Mouse (Mus musculus) CH12.LX (cell line): ENCODE results near the gene Dync2h1. TPM values are rescaled to one million over a fixed set of nuclear protein-coding genes. Genes with fewer than 3 reads are reported as not detected.

Experiments
- DNase-seq: peaks from one replicate; pipeline ENCODE4 v3.0.0-alpha.2; 2013; ENCODE audit errors: extremely low read depth
- H3K27ac ChIP-seq: 2 replicates; pipeline ENCODE4 v1.5.1; 2012; ENCODE audit warnings: low read depth, mild to moderate bottlenecking, control low read depth, moderate library complexity; ENCODE audit not compliant: insufficient read depth
- H3K27me3 ChIP-seq: replicated peaks from 2 replicates; pipeline ENCODE3; 2012; ENCODE audit warnings: inconsistent platforms
- H3K36me3 ChIP-seq, 2 experiments: replicated peaks in 1 of 2; 2 replicates each; pipeline versions ENCODE3 to v1.6.1; 2012; ENCODE audit warnings: inconsistent platforms in 1 of 2, low read length in 1 of 2, mild to moderate bottlenecking in 1 of 2, mixed read lengths in 1 of 2, moderate library complexity in 1 of 2; ENCODE audit not compliant: control insufficient read depth in 1 of 2, insufficient read depth in 1 of 2
- H3K4me1 ChIP-seq, 2 experiments: 2 replicates each; pipeline ENCODE4 v1.6.1; 2012; ENCODE audit warnings: inconsistent platforms in 1 of 2, moderate library complexity in 1 of 2; ENCODE audit not compliant: insufficient read depth in 2 of 2, control insufficient read depth in 1 of 2
- H3K4me2 ChIP-seq: 2 replicates; pipeline ENCODE4 v1.6.1; 2012; ENCODE audit warnings: low read depth, mild to moderate bottlenecking, control low read depth; ENCODE audit not compliant: poor library complexity, insufficient read depth, severe bottlenecking
- H3K4me3 ChIP-seq, 3 experiments: fragments of 150-350 bp in 1 of 3; sonication (generic) in 1 of 3; replicated peaks in 1 of 3; 2 replicates each; pipeline versions ENCODE3 to v1.5.1; 2011 to 2012; ENCODE audit warnings: low read depth in 2 of 3, low read length in 2 of 3, mild to moderate bottlenecking in 2 of 3, moderate library complexity in 2 of 3, control low read depth in 1 of 3, improper control_type of control experiment in 1 of 3, inconsistent platforms in 1 of 3, mixed read lengths in 1 of 3; ENCODE audit not compliant: poor library complexity in 1 of 3
- H3K79me2 ChIP-seq: replicated peaks from 2 replicates; pipeline ENCODE4 v1.6.1; 2012; ENCODE audit warnings: mild to moderate bottlenecking, moderate library complexity; ENCODE audit not compliant: control insufficient read depth, poor library complexity, insufficient read depth, severe bottlenecking; ENCODE audit errors: extremely low read depth
- H3K9ac ChIP-seq: 2 replicates; pipeline ENCODE4 v1.6.1; 2012; ENCODE audit warnings: low read depth, mild to moderate bottlenecking, control low read depth, moderate library complexity; ENCODE audit not compliant: insufficient read depth
- H3K9me3 ChIP-seq: replicated peaks from 2 replicates; pipeline ENCODE3; 2012; ENCODE audit warnings: low read length, inconsistent platforms, mixed read lengths
- CHD2 ChIP-seq: IDR thresholded peaks from 2 replicates; pipeline ENCODE4 v1.6.1; 2011; ENCODE audit warnings: low read length, improper control_type of control experiment
- CTCF ChIP-seq, 2 experiments: IDR thresholded peaks in 1 of 2; conservative IDR thresholded peaks in 1 of 2; 2 replicates each; pipeline ENCODE4 v1.5.1; 2011 to 2012; ENCODE audit warnings: low read depth in 2 of 2, low read length in 2 of 2, improper control_type of control experiment in 1 of 2, inconsistent platforms in 1 of 2, mild to moderate bottlenecking in 1 of 2, moderate library complexity in 1 of 2
- E2F4 ChIP-seq: IDR thresholded peaks from 2 replicates; pipeline ENCODE4 v1.6.1; 2011; ENCODE audit warnings: low read depth, low read length, improper control_type of control experiment; ENCODE audit not compliant: insufficient replicate concordance
- ELF1 ChIP-seq: IDR thresholded peaks from 2 replicates; pipeline ENCODE4 v1.6.1; 2014; ENCODE audit warnings: low read depth, mild to moderate bottlenecking, inconsistent platforms, low read length, improper control_type of control experiment
- EP300 ChIP-seq: IDR thresholded peaks from 2 replicates; pipeline ENCODE4 v1.6.1; 2011; ENCODE audit warnings: low read length, improper control_type of control experiment
- ETS1 ChIP-seq: conservative IDR thresholded peaks from 2 replicates; pipeline ENCODE4 v1.6.1; 2012; ENCODE audit warnings: low read depth, mild to moderate bottlenecking, inconsistent platforms, low read length, improper control_type of control experiment, moderate library complexity
- HCFC1 ChIP-seq: IDR thresholded peaks from 2 replicates; pipeline ENCODE4 v1.6.1; 2012; ENCODE audit warnings: low read depth, mild to moderate bottlenecking, inconsistent platforms, low read length, improper control_type of control experiment
- IRF4 ChIP-seq: IDR thresholded peaks from 2 replicates; pipeline ENCODE4 v1.6.1; 2014; ENCODE audit warnings: low read depth, mild to moderate bottlenecking, inconsistent platforms, low read length, improper control_type of control experiment
- JUN ChIP-seq: IDR thresholded peaks from 2 replicates; pipeline ENCODE4 v1.6.1; 2011; ENCODE audit warnings: low read depth, mild to moderate bottlenecking, low read length, improper control_type of control experiment, moderate library complexity; ENCODE audit not compliant: insufficient read depth
- JUND ChIP-seq: conservative IDR thresholded peaks from 2 replicates; pipeline ENCODE4 v1.6.1; 2011; ENCODE audit warnings: low read depth, low read length, improper control_type of control experiment
- KAT2A ChIP-seq: IDR thresholded peaks from 2 replicates; pipeline ENCODE4 v1.6.1; 2012; ENCODE audit warnings: low read length, improper control_type of control experiment, inconsistent platforms; ENCODE audit not compliant: insufficient replicate concordance
- MAZ ChIP-seq: IDR thresholded peaks from 2 replicates; pipeline ENCODE4 v1.6.1; 2012; ENCODE audit warnings: low read depth, mild to moderate bottlenecking, inconsistent platforms, low read length, improper control_type of control experiment, moderate library complexity
- MEF2A ChIP-seq: IDR thresholded peaks from 2 replicates; pipeline ENCODE4 v1.6.1; 2014; ENCODE audit warnings: low read depth, mild to moderate bottlenecking, inconsistent platforms, low read length, improper control_type of control experiment, borderline replicate concordance
- MXI1 ChIP-seq: IDR thresholded peaks from 2 replicates; pipeline ENCODE4 v1.6.1; 2011; ENCODE audit warnings: mild to moderate bottlenecking, low read depth, low read length, improper control_type of control experiment
- NELFE ChIP-seq: IDR thresholded peaks from 2 replicates; pipeline ENCODE4 v1.6.1; 2011; ENCODE audit warnings: low read depth, low read length, improper control_type of control experiment
- NRF1 ChIP-seq: IDR thresholded peaks from 2 replicates; pipeline ENCODE4 v1.6.1; 2014; ENCODE audit warnings: low read depth, mild to moderate bottlenecking, inconsistent platforms, low read length, improper control_type of control experiment, moderate library complexity
- POLR2AphosphoS2 ChIP-seq: IDR thresholded peaks from 2 replicates; pipeline ENCODE4 v1.6.1; 2011; ENCODE audit warnings: low read depth, low read length, improper control_type of control experiment
- RAD21 ChIP-seq: IDR thresholded peaks from 2 replicates; pipeline ENCODE4 v1.6.1; 2011; ENCODE audit warnings: low read depth, mild to moderate bottlenecking, low read length, improper control_type of control experiment, moderate library complexity
- RCOR1 ChIP-seq: conservative IDR thresholded peaks from 2 replicates; pipeline ENCODE4 v1.6.1; 2012; ENCODE audit warnings: low read depth, mild to moderate bottlenecking, inconsistent platforms, low read length, improper control_type of control experiment
- SIN3A ChIP-seq: IDR thresholded peaks from 2 replicates; pipeline ENCODE4 v1.6.1; 2012; ENCODE audit warnings: low read length, improper control_type of control experiment, inconsistent platforms
- SMC3 ChIP-seq: IDR thresholded peaks from 2 replicates; pipeline ENCODE4 v1.6.1; 2011; ENCODE audit warnings: low read depth, low read length, improper control_type of control experiment
- TBP ChIP-seq: conservative IDR thresholded peaks from 2 replicates; pipeline ENCODE4 v1.6.1; 2011; ENCODE audit warnings: low read depth, low read length, improper control_type of control experiment
- UBTF ChIP-seq: IDR thresholded peaks from 2 replicates; pipeline ENCODE4 v1.6.1; 2012; ENCODE audit warnings: low read depth, mild to moderate bottlenecking, inconsistent platforms, low read length, improper control_type of control experiment, moderate library complexity
- USF1 ChIP-seq: IDR thresholded peaks from 2 replicates; pipeline ENCODE4 v1.6.1; 2014; ENCODE audit warnings: low read depth, mild to moderate bottlenecking, inconsistent platforms, low read length, improper control_type of control experiment
- ZC3H11A ChIP-seq: IDR thresholded peaks from 2 replicates; pipeline ENCODE4 v1.6.1; 2012; ENCODE audit warnings: low read depth, mild to moderate bottlenecking, inconsistent platforms, low read length, improper control_type of control experiment
- ZMIZ1 ChIP-seq: IDR thresholded peaks from 2 replicates; pipeline ENCODE4 v1.6.1; 2012; ENCODE audit warnings: low read depth, mild to moderate bottlenecking, inconsistent platforms, low read length, improper control_type of control experiment
- dilution Hi-C: fragments of 300-500 bp; cut with MboI; formaldehyde crosslinking; loops from 2 replicates; pipeline ENCODE4 v1.14.3; 2020; ENCODE audit warnings: low sequenced_read_pairs; ENCODE audit not compliant: extremely low pct_unique_long_range_greater_than_20kb, extremely low pct_ligation_motif_present
- in situ Hi-C: fragments of 300-500 bp; cut with MboI; formaldehyde crosslinking; loops from 3 replicates; pipeline ENCODE4 v1.14.3; 2019; ENCODE audit warnings: low sequenced_read_pairs, low pct_ligation_motif_present, low pct_unique_long_range_greater_than_20kb, mixed read lengths
- polyA plus RNA-seq: library from polyadenylated mRNA; unstranded; fragments of >175 nt; gene quantifications from 2 replicates; pipeline ENCODE4 v1.2.1, GENCODE M21; 2012; ENCODE audit warnings: low read depth; ENCODE audit not compliant: insufficient read length
- total RNA-seq, 2 experiments: library from RNA; depleted of rRNA; stranded (reverse); fragments of 300-350 nt in 1 of 2; fragments of >200 nt in 1 of 2; gene quantifications; 2 replicates each; pipeline ENCODE4 v1.2.3; 2012 to 2014

Dync2h1 gene
- total and polyA plus RNA-seq, 3 experiments = 2.9 to 4.9 (median 4.0) TPM

DNA sequence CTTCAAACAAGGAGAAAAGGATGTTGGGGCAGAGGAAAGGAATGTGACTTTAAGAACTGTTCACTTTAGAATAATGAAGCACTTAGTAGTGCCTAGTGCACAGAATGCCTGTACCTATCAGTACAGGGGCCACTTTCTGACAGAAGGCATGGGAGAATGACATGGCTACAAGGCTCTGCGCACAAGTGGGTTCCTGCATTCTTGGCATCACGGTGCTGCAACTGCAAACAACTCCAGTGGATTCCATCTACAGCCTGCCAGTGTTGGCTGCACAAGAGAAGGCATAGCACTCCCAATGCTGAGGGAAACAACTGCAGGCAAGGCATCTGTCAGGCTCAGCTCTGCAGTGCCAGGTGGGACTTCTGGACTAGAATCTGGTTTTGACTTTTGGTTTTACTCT, 151.7 kb downstream of the Dync2h1 start:
- no peak overlapping the region for H3K9ac ChIP-seq
- peaks cover 0 to 13% of the 10 kb centered on the region in 2 experiments for H3K36me3 ChIP-seq
- no peak for DNase-seq
- dilution Hi-C loops = no loop called here
- no peaks in the 10 kb centered on the region for H3K4me1 ChIP-seq
- no peaks in the 10 kb centered on the region for H3K9me3 ChIP-seq
- H3K79me2 ChIP-seq = no peaks in the 10 kb centered on the region
- TF ChIP-seq JUND (no peak), NELFE (no peak), IRF4 (no peak), RAD21 (no peak), RCOR1 (no peak), ELF1 (no peak), TBP (no peak), USF1 (no peak)
- H3K27ac ChIP-seq = no peak overlapping the region
- in situ Hi-C loops = no loop called here
- H3K4me3 ChIP-seq = no peak overlapping the region
- no peak overlapping the region for H3K4me2 ChIP-seq
- no peaks in the 10 kb centered on the region for H3K27me3 ChIP-seq

DNA sequence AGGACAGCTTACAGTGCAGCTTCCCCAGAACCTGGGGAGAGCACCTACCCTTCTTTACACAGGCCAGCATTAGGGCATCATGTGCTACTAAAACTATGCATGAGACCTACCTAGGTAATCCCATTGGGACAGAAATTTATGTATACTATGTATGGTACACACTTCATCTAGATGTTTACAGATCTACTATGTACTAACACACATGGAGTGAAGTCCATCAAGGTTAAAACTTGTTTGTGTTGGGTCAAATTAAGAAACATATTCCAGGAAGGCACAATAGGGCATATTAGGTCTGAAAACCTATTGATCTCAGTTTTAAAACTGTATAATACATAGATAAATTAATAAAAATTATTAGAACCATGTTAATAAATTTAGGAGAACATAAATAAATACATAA, 168.6 kb downstream of the Dync2h1 start:
- H3K27ac ChIP-seq = no peak overlapping the region
- H3K4me2 ChIP-seq = no peak overlapping the region
- no peaks in the 10 kb centered on the region; a peak in 1 of 4 replicates for H3K4me1 ChIP-seq
- TF ChIP-seq JUND = no peak
- no peak for TF ChIP-seq ZC3H11A
- no peak for TF ChIP-seq SMC3
- no peak for TF ChIP-seq KAT2A
- no peak for TF ChIP-seq MXI1
- TF ChIP-seq ETS1 = no peak
- TF ChIP-seq JUN = no peak
- no peak for TF ChIP-seq MAZ
- TF ChIP-seq CHD2 = no peak
- no peak for TF ChIP-seq ZMIZ1
- TF ChIP-seq UBTF = no peak
- no peak for TF ChIP-seq POLR2AphosphoS2
- TF ChIP-seq NRF1 = no peak
- no peak for TF ChIP-seq RCOR1
- TF ChIP-seq MEF2A = no peak
- no peak for TF ChIP-seq CTCF (conservative IDR thresholded peaks at IDR 0.05 in 1 of 2, IDR thresholded peaks at IDR 0.05 in 1 of 2; ENCODE audit: low read depth in 2 of 2, low read length in 2 of 2)
- no peak for TF ChIP-seq HCFC1
- TF ChIP-seq SIN3A = no peak
- TF ChIP-seq EP300 = no peak
- TF ChIP-seq E2F4 = no peak
- peaks cover 3% of the 10 kb centered on the region in 2 experiments for H3K36me3 ChIP-seq
- dilution Hi-C loops = no loop called here
- H3K9me3 ChIP-seq = no peaks in the 10 kb centered on the region
- in situ Hi-C loops = no loop called here
- no peaks in the 10 kb centered on the region for H3K27me3 ChIP-seq
- H3K9ac ChIP-seq = no peak overlapping the region
- no peaks in the 10 kb centered on the region for H3K79me2 ChIP-seq
- DNase-seq = no peak
- no peak overlapping the region for H3K4me3 ChIP-seq
